Mouse (Mus musculus) kidney, postnatal 4 days (tissue): ENCODE measurements around the gene Cabin1.

ENCODE experiments used
- DNase-seq, 2 experiments: peaks; one replicate each; pipeline ENCODE4 v3.0.0; 2021; ENCODE audit warnings: mixed read lengths in 2 of 2

Cabin1 gene

DNA sequence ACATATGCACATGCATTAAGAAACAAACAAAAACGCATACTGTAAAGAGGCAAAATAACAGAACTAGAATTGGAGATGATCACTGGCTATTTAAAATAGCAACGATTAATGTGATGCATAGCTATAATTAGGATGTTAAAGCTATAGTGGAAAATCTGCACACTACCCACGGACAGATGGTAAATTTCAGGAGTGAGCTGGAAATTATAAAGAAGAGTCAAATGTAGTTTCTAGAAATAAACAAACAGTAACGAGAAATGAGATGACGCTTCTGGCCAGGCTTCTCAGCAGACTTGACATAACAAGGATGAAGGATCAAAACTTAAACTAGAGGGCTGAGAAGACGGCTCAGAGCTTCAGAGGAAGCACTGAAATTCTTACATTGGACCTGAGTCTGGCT, 62.9 kb downstream of the Cabin1 start:
- no peak for DNase-seq

DNA sequence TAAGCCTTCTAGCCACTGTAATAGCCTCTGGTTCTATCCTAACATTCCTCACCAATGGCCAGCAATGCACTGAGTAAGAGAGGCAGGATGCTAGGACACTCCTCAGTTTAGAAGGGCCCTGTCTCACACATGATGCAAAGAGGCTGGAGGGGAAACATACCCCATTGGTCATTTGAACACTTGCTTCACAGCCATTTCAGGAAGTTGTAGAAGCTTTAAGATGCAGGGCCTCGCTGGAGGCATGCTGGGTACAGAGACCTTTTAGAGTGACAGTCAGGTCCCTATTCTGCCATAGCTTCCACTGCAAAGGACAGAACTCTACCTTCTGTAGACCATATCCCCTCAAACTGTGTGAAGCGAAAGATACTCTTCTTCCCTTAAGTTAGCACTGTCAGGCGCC, 66.4 kb downstream of the Cabin1 start:
- no peak for DNase-seq

DNA sequence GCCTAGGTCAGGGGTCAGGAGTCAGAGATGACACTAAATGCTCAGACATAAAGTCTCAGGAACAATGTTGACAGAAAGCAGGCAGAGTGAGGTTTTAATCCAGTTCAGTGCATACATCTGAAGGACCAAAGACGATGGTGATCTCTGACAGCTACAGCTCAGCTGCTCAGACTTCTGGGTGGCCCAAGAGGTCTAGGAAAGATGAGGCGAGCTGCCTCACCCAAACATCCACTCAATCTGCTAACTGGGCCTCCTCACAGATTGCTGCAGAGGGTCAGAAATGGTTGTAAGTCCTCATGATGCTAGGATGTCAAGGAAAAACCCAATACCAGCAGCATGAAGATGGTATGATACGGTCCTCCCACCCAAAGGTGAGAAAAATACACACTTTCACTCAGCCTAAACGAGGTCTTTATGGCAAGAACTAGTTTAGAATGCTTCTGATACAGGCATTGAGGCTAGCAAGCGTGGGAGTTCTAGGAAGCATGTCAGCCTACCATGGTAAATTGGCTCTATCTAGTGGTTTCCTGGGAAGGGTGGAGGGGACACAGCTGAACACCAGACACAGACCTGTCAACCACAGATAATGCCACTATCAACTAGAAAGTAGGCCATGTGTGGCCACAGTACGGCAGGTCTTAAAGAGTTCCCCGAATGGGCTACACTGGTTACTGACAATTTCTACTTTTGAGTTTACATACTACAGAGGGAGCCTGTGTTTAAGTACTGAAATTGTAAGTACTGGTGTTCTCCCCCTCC, 67.4 kb downstream of the Cabin1 start:
- DNase-seq: no peak

DNA sequence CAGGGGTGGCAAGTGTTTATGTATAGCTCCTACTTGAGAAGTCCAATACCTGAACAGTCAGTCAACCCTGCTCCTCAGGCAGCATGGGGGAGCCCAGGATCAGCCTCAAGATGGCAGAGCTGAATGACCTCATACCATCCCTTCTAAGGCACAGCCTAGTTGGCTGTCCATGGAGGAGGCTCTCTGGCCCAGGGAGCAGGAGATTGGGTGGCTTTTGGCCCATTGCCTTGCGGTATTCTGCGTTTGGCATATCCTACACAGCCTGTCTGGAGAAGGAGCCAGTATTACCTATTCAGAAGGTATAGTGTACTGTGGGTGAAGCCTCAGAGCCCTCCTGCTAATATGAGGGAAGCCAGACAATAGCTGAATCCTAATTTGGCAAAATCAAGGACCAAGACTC, 68.6 kb downstream of the Cabin1 start:
- no peak for DNase-seq

DNA sequence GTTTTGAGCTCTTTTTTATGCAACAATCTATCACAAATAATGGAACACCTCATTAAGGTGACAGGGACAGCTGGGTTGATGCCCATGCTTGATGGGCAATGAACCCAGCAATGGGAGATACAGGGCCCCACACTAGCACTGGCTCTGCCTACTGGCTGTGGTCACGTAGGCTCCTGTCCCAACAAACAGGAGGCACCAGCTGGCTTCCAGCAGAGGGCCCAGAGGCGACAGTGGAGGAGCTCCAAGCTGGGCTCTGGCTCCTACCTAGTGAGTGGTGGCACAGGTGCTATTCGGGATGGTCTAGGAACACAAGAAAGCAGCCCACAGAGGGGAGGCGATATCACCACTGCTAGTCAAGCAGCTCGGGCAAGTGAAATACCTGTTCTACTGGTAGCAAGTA, 69.1 kb downstream of the Cabin1 start:
- DNase-seq: no peak

DNA sequence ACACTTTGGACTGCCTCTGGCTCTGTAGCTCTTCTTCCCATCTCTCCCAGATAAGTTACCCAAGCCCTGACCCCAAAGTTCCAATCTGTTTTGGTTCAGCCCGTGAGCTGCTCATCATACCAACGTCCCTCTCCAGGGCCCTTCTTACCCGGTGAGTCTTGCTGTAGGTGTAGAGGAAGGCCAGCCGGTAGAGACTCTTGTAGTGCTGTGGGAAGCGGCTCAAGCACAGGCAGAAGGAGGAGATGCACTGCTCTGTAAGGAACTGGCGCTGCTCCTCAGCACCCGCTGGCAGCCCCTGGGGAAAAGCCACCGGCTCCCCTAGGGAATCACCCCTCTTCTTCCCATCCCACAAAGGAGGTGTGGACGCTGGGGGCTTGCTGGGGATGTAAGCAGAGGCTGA, 69.6 kb downstream of the Cabin1 start:
- no peak for DNase-seq

DNA sequence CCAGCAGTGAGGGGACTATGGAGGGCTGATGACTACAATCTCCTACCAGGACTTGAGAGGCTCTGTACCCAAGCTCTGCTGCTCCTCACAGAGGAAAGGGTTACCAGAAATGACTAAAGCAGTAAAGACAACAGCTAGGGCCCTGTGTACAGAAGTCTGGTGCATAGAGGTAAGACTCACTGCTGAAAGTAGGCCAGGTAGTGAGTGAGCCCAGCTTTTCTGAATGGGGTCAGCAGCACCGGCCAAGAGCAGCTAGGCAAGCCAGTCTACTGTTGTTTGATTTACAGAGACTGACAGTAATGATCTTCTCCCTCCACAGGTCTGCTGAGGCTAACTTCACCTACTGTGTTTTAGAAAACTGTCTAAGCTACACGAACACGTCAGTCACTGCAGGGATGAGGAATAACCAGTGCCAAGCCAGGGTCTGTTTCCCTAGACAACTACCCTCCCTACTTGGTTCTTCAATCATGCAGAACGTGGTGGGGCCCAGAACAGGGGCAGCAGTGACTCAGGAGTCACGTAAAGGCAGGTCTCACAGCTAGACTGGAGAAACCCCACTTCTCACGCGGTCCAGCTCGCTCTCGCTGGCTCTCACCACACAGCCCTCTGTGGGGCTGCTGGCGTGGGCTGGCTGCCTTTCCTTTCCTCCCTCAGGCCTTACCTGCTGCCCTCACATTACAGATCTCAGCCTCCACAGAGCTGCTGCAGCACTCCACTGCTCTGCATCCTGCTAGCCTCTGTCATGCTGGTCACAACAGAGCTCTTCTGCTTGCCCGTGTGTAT, 70.5 kb downstream of the Cabin1 start:
- DNase-seq: peak; percentile 21 to 44

DNA sequence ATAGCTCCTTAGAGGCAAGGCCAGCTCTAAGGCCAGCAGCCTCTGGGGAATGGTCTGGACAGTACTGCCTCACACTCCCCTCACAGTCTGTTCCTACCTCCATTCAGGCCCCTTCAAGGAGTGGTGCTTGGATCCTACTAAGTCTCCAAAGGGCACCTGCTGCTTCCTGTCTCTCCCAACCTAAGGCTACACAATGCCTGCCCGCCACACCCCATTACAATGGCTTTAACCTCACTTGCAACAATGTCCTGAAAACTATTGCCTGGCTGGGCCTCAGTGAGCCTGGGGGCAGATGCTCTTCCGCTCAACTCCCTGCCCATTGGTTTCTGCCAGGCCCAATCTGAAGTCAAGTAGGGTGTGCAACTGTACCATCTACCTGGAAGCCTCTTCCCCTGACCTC, 75.5 kb downstream of the Cabin1 start:
- no peak for DNase-seq

DNA sequence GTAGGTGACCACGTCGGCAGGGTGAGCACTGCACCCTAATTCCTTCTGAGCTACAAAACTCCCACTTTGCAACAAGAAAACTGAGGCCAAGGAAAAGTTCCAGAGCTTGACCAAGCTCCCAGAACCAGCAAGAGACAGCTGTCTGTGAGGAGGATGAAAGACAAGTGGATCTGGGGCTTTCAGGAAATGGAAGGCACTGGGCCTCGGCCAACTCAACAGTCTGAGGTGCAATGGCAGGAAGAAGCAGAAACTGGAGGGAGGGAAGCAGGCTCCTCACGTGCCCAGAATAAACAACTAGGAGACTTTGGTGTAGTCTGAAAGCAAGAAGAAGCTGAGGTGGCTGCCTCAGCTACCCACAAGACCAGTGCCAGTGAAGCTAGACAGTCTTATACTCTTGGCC, 77.4 kb downstream of the Cabin1 start:
- no peak for DNase-seq

DNA sequence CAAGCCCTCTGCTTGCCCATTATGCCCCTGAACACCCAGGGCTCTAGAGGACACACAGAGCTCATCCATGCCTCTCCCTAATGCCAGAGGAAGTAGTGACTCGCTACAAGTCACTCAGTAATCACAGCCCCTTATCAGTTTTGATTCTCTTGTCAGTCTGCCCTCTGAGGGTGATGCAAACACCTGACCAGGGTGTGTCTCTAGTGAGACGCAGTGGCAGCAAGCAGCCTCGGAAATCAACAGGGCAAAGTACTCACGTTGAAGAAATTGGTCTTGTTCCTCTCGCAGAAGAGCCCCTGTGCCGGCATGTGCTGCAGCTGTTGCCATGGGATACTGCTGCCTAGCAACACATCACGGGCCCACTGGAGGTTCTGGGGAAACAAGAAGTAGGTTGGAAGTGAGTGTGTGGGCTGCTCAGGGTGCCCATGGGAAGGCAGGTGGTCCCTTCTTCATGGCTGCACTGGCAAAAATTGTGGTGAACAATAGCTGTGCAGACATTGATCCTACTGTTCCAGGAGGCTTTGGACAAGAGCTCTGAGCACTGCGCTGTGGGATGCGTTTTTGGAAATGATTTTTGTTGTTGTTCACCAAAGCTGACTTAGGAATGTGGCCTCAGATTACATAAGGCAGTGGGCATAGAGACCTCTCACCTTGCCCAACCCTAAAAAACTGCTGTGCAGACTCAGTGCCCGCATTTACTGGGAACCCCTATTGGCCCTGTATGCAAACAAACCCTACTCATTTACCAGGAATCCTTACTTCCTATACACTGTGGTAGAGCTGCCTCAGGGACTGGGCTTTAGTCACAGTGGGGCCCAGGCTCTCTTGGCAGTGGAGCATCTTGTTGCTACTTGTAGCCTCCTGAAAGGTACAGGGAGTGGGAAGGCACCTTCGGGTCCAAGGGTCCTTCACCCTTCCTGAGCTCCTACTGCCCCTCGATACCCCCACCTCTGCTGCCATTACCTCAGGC, 79.8 kb downstream of the Cabin1 start:
- DNase-seq: peak; percentile 60 to 69

DNA sequence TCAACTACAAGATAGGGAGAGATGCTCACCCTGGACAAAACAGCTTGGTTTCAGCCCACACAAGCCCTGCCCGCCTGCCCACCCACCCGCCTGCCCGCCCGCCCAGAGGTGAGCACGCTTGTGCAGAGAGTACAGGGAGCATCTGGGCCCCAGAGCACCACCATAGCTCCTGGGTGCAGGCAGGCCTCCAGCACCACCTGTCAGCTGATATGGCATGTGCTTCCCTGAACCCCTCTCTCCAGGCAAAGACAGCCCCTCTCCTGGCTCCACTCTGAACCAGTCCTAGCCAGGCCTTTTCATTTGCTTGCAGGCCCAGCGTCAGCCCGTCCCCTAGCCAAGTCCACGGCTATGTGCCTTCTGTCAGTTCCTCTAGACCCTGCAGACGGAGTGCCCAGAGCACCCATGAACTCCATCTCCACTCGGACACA, 83.6 kb downstream of the Cabin1 start:
- no peak for DNase-seq

DNA sequence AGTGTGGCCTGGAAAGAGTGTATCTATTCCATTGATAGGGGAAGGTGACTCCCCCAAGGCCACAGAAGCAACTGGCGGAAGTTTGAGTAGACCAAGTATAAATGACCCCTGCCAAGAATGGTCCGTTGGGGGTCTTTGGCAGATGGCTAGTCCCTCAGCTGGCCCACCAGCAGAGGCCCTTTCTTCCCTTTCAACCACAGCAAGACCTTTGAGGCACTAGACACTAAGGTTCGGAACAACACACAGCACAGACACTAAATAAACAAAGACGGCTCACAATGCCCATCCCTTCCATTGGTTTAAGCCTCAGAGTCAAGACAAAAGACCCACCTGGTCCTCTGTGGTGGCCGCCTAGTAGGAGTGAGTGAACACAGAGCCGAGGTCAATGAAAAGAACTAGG, 84.9 kb downstream of the Cabin1 start:
- no peak for DNase-seq

DNA sequence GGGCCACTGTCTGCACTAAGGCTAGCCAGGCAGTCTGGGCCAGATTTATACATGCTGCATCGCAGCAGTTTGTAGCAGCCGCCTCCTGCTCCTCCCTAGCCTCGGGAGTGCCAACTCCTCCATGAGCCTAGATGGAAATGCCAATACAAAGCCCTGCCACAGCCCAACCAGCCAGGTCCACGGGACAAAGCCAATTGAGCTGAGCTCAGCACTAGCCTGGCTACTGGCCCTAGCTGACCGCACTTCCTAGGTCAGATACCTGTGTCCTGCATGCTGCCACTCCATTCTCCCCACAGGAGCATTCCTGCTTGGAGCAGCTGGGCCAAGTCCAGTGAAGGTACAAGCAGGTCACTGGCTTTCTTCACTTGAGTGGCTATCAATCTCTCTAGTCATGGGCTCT, 86.2 kb downstream of the Cabin1 start:
- peak; percentile 34 to 54 for DNase-seq

DNA sequence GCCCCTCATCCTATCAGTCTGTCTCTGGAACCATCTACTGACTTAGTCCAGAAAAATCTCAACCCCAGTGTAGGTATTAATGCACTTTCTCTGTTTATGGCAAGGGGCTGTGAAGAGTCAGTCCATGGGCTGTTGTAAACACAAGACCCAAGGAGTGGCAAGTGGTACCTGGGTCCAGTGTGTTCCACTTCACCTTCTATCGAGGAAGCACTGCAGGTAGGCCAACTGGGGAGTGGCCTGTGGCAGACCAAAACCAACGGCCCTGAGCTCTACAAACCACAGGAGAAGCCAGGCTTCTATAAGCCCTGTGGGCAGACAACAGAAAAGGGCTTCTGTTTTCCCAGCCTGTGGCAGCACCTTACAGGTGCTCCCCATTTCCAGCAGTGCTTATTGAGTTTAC, 86.6 kb downstream of the Cabin1 start:
- DNase-seq: no peak

DNA sequence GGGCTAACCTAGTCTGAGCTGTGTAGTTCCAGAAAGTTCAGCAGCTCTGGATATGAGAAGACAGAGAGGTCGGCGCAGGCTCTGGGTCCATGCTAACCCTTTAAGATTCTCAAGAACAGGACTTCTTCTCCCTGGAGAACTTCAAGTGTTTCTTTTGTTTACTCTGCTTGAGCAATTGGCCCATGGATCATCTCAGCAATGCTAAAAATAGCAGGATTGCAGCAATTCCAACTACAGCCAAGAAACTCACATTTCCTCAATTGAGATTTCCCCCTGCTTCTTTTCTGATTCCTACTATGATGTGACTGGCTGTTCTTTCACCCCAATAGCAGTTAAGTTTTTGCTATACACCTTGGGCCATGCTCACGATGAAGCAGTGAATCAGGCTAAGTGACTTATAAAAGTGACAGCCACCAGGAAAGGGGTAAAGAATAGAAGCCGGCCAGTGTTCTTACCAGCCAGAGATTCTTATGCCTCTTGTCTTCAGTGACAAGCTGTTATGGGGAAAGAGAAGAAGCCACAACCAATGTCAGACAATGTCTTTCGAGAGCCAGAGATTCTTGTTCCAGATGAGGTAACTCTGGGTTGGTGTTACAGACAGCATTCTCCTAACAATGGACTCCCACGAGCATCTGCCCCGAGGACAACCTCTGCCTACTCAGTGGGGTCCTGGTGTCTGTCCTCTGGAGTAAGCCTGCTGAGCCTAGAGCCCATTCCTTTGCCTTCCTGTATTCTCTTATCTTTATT, 87.1 kb downstream of the Cabin1 start:
- peak in 1 of 2 experiments; percentile 27 for DNase-seq

DNA sequence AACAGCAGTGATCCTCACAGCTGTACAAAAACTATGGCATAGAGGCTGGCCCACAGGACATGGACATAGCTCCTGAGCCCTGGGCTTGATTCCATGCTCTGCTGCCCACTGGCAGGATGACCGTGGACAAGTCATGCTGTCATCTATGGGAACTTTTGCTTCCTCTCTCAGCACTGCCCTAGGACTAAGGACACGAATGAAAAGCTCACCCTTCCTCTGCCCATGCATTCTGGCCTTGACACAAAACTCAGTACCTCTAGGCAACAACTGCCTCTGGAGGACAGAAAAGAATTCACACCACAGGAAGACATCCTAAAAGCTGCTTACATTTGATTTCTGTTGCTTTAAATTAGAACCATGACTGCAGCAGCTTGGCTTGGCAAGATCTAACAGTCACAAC, 87.9 kb downstream of the Cabin1 start:
- no peak for DNase-seq

DNA sequence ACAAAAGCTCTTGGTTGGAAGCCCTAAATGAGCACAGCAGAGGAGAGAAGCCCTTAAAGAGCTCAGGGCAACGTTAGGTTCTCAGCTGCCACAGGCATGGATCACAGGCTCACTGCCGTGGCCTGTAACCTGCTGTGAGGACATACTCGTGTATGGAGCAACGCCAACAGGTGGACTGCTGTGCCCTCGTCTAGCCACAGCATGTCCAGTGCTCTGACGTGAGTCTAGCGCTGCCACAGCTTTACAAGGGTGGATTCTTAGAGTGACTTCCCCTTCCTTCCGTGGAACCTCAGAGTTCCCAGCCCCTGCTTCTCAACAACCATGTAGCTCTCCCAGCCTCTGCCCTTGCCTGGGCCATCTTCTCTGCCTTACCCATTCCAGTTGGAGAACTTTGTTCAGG, 88.5 kb downstream of the Cabin1 start:
- DNase-seq: no peak

DNA sequence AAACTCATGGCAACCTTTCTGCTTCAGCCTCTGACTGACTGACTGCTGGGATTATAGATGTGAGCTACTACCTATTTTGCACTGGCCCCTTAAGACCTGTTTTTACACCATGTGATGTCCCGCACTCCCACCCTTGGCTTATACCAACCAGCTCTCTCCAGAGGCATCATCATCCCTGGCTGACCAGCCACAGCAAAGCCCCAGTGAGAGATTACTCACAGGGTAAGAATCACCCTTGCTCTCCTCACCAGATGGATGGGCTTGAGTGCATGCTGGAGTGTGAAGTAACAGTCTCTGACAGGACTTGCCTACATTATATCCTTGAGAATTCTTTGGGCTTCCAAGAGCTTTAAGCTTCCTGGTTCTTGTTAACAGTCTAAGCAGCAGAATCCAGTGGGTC, 94.2 kb downstream of the Cabin1 start:
- no peak for DNase-seq

DNA sequence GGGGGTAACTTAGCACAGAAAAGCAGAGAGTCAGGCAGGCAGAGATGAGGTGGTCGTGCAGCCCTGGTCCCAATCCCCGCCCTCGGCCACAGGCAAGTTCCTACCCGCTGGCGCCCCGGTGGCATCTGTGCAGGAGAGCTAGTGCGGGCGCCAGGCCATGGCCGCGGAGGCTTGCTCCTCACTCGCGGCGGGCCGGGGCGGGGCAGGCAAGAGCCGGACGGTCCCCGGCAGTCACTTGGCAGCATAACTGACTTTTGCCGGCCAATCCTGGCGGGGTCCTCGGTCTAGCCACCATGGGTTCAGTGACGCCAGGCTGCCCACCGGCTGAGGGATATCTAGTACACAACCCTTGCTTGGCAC, 96.2 kb downstream of the Cabin1 start:
- DNase-seq: peak; percentile 82 to 89

DNA sequence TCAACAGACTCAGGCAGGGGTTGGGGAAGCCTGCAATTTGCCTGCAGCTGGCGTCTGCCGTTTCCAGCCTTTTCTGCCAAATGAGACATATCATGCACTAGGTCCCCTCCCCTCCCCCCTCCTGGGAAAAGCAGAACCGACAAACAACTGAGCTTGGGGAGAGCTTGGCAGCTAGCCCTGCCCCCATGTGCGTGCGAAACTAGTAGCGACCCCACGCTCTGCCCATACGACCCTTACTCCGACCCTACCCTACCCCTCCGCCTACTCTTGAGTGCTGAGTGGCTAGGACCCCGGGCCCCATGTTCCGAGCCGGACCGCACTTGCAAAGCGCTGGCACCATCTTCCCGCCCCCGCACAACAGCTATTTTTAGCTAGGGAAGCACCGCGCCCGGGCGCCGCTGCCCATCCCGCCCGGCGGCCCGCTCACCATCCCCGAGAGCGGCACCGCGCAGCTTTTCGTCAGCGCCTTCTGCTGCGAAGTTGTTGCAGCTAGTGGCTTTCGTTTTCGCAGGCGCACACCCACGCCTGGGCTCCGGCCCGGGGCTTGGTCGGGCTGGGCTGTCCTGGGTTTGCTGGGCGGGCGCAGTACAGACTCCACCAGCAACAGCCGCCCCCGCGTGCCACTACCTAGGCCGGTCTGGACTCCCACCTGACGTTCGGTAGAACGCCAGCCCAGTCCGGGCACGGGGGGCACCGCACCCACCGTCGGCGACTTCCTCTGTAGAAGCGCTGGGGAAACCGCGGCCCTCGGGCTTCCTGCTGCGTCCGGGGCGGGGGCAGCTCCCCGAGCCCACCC, 96.8 kb downstream of the Cabin1 start:
- DNase-seq: peak; percentile 78 to 86

DNA sequence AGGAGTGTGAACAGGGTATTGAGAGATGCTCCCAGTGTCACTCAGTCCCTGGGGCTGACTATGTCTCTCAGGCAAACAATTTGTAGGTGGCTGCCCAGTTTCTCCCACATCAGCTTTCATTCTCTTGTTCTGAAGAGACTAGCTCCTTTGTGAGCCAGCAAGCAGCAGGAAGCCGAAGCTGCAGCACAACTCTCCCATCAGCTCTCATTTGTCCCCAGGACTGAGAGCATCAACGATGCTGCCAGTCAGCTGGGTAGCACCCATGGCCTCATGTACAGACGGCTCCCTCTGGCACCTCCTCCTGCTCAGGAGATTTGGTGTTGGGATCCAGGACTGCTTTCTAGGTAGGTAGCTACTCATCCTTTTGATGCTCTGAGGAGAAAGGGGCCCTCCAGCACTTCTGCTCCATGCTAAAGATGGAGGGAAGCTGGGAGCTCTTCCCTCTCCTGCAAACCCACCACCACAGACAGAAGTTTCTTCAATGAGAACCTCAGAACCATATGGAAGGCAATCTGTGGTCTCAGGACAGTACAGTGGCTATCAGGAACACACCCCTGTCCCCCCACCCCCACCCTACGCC, 97.6 kb downstream of the Cabin1 start:
- DNase-seq: no peak
